Mouse (Mus musculus) mature B cell (primary cell): ENCODE results near the gene Itgb1.

Experiments used
- in situ Hi-C: fragments of 300-500 bp; cut with MboI; formaldehyde crosslinking; loops from 2 replicates; pipeline ENCODE4 v1.14.3; 2019

The Itgb1 gene

DNA sequence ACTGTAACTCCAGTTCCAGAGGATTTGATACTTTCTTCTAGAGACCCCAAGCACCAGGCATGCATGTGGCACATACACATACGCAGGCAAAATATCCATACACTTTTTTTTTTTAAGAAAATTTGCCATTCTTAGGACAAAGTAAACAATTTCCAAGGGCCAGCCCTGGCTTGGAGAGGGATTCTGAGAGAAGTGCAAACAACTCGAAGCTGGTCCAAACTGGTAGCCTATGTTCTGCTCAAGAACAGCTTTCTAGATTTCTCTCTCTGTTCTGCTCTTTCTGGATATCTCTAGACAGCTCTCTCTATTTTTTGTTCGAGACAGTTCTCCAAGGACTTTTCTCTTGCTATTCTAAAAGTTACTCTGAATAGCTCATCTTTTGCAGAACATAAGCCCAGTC lies 3.5 kb upstream of the Itgb1 start:
- in situ Hi-C loops, result no loop called here

DNA sequence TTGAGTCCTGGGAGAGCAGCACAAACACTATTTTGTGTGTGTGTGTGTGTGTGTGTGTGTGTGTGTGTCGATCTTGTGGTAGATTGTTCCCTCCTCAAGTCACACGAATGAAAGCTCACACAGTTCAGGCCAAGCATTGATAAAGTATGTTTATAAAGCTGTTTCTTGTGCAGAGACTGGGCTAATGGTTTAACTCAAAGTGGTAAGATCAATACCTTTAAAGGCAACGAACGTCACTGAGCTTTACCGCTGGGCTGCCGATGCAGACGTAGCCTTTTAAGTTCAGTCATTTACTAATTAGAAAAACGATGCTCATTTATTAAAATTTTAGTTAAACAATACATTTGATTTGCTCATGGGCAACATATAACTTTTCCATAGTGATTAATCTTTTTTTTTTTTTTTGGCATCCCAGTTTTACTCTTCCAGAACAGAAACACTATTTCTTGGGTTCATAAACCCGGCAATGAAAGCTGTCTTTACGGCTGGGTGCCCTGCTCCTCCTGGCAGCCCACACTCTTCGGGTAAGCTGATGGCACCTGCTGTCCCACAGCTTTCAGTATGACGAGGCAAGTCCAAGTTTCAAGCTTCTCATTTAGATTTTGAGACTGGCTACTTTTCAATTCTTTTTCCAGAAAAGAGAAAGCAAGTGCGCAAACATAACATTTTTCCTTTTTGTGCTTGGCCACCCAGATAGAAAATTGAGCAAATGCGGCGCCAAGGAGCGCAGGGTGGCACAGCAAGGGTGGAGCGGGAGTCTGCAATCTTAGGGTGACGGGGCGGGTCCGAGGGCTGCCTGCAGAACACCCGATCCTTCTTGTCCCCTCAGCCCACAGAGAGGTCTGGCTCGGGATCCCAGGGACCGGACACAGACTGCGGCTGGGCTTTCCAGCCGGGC lies 596 bp upstream of the Itgb1 start:
- in situ Hi-C loops, result no loop called here

DNA sequence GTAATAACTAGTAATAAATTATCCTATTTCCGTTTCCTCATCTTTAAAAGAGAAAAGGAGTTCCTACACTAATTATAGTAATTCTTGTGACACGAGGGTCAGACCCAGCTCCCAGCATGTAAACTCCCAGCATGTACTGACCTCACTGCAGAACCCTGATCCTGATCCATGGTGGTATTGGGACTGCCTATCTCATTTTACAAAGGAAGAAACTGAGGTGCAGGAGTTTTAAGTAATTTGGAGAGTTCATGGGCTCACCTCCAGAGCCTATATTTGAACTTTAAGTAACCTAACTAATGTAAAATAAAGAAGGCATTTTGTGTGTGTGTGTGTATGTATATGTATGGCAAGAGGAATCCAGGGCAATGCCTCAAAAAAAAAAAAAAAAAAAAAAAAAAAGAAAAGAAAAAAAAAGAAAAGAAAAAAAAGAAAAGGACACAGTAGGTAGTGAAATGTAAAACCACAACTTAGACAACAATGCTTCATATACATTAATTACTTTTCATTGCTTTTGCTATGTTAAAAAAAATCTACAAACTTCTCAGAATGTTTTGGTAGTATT lies 1.1 kb downstream of the Itgb1 start:
- in situ Hi-C loops, result no loop called here

DNA sequence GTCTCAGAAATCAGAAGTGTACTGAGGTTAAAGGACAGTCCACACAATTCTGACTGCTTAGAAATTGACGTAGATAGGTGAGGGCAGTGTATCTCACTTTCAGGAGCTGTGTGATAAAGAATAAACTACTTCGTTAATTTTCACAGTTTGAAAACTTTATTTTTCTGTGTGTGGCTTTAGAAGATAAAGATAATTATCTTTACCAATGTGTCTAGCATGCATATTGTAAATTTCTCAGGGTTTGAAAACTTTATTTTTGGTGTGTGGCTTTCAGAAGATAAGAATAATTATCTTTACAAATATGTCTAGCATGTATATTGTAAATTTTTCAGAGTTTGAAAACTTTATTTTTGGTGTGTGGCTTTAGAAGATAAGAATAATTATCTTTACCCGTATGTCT lies 3.2 kb downstream of the Itgb1 start:
- in situ Hi-C loops, result no loop called here

DNA sequence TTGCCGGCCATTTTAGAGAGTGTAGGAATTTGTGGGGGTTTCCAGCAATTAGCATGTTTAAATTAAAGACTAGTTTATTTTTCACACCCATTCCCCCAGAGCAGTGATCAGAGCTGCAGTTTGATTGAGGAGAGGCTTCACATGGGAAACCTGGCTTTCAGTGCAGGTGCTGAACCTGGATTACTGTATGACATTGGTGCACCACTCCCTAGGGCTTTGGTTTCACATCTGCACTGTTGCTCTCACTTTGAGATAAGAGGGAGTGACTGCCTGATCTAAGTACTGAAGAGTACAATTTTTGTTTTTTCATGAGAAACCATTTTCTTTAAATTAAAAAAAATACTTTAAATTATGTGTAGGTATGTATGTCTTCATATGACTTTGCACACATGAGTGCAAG lies 4.6 kb downstream of the Itgb1 start:
- in situ Hi-C loops, result no loop called here

DNA sequence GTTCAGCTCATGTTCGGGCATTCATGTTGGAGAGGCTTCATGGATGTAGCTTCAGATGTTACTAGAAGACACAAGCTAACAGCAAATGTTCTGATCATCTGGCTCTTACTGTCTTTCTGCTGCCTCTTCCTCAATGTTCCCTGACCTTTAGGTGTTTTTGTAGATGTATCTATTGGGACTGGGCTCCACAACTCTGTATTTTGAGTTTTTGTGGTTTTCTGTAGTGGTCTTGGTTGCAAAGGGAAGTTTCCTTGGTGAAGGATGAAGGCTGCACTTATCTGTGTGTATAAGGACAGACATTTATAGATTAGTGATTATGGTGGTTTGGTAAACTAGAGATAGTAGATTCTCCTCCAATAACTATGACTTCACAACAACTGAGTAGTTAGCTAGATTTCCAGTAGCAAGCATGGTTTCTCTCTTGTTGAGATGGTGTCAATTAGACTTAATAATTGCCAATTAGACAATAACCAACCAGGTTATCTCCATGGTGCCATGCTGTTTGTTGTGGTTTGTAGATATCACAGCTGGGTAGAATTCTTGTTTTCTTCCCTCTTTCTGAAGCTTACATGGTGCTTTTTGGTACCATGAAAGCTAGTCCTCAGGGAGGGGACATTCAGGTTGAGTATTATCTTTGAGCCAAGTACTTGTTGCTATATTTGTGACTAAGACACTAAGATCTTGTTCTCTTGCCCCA lies 11.4 kb downstream of the Itgb1 start:
- in situ Hi-C loops, result no loop called here

DNA sequence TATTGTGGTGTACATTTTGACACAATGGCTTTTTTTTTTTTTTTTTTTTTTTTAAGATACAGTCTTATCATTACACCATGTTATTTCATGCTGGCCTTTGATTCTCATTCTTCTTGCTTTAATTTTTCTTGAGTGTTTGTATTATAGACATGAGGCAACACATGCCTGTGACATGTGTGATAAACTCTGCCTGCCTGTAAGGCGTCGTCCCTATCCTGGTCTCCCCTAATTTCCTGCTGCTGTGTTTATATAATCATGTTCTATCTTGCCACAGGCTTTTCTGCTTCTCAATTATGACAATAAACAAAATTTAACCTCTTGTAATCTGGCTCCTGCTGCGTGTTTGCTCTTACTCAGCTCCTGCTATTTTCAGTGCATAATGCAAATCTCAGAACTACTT lies 12.5 kb downstream of the Itgb1 start:
- in situ Hi-C loops, result no loop called here

DNA sequence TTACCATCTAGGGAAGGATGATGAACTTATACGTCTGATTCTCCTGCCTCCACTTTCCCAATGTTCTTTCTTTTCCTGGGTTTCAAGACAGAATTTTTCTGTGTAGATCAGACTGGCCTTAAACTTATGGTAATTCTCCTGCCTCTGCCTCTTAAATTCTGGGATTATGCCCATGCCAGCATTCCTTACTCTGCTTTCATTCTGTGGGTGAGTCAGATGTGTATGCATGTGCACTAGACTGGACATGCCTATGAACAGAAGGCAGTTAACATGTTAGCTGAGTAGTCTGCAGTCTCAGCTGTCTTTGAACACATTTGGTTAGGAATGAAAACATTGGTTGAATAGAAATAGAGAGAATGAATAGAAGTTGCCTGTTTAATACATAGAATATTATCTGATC lies 18.9 kb downstream of the Itgb1 start:
- in situ Hi-C loops, result no loop called here

DNA sequence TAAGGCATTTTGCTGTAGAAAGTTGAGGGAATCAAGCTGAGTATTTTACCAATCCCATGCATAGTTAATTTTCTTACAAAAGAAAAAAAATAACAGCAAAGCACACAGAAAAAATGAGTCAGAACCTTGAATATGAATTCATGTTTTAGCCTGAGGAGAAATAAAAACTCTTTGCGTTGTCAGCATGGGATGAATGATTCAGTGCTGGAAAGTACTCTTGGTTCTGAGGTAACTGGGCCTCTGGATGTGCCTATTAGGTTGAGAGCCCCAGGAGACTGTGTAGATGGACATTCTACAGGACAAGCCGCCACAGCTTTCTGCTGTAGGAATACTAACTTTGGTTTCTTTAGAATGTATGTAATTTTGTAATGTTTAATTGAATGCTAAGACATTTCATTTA lies 19.4 kb downstream of the Itgb1 start:
- in situ Hi-C loops, result no loop called here

DNA sequence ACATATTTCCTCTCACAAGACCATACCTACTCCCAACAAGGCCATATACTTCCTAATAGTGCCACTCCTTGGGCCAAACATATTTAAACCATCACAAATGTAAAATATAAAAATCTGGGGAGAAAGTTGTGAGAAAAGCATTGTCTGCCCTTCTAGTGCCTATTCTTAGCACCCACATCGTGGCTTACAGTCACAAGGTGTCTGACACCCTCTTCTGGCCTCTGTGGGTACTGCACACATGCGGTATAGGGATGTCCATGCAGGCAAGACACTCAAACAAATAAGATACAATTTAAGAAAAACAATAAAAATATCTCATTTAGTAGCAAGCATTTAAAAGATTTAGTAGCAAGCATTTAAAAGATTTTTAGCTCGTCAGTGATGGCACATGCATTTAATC lies 23.8 kb downstream of the Itgb1 start:
- in situ Hi-C loops, result no loop called here

DNA sequence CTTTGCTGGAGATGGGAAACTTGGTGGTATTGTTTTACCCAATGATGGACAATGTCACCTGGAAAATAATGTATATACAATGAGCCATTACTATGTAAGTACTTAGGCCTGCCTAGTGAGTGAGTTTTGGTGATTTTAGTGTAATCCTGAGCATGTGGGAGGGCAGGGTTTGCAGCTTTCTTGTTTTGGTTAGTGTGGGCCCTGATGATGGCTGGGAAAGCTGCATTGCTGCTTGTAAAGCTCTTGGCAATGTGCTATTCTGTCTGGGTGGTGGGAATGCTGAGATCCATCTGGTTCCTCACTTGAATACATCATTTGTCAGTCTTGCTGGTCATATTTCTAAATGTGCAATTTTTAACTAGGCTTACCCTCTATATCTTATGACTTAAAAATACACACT lies 30.7 kb downstream of the Itgb1 start:
- in situ Hi-C loops, result no loop called here

DNA sequence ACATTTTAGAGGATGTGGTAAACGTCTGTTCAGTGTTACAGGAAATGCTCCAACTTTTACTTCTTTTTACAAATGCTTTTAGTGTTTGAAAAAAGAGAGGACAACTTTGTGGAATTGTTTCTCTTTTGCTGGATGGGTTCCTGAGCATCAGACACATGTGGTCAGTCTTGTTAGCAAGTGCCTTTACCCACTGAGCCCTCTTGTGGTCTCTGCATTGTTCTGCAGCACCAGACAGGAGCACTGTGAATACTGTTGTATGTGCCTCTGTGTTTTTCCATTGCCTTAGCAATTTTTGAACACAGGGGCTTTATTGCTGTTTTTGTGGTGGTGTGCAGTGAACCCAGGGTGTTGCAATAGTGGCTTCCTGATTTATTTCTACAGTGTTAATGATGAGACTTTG lies 39.4 kb downstream of the Itgb1 start:
- in situ Hi-C loops, result no loop called here

DNA sequence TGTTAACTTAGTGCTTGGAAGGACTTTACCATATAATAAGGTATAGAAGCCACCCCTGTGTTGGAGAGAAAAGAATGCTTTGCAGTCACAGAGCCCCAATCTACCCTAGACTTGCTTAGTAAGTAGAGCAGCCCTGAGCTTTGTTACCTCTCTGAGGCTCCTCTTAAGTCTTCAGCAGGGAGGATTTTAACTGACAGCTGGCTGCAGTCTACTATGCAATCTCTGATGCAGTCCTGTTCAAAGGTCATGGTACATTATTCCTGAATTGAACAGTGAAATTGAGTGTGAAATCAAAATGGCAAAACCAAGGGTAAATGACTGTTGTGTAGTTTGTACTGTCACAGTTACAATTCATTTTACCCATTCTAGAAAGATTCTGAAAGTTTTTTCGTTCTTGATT lies 41.8 kb downstream of the Itgb1 start:
- in situ Hi-C loops, result no loop called here

DNA sequence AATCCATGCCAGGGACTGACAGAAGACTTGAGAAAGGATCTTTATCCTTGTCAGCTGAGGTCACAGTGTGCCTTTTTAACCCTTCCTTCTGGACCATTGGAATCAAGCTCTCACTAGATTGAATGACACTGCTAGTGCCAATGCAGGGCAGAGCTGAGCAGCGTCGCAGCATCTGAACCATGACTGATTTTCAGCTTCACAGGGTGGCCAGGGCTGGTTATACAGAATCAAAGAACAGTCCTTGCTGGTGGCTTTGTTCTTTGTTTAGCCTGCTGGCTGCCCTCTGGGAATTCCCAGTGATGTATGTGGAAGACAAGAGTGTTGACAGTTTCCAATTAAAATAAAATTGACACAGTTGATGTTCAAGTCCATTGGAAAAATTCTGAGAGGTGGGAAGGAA lies 46.8 kb downstream of the Itgb1 start:
- in situ Hi-C loops, result no loop called here

DNA sequence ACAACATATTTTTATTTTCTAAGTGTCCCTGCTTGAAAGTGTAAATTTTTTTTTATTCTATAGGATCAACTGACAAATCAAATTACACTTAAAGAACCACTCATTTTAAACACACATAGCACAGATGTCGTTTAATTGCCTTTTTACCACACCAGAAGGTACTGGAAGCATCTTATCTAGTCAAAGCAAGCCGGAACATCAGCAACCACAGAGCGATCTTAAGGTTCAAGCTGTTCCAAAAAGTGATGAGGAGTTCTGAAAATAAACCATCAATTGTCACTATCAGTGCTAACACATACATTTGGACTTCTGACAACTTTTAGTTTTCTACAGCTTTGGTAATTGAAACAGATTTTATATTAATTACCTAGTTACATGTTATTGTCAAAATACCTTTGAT lies 48.7 kb downstream of the Itgb1 start:
- in situ Hi-C loops, result no loop called here

DNA sequence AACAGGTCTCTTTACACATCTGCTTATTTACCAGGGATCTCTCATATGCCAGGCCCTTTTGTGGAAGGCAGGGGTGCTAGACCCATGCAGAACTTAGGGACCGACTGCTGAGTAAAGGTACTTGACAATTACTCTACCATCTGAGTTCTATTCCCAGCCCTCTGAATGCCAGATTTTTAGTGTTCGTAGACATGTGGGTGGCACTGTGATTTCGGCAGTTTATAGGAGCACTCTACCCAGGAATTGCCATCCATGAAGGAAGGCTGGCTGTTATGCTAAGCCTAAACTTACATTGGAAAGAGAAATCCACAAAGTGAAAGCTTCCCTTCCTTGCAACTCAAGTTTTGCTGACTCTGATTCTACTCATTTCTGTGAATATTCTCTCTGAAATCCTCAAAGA lies 50.2 kb downstream of the Itgb1 start:
- in situ Hi-C loops, result no loop called here
